Mouse (Mus musculus) adrenal gland, adult 10 weeks (tissue): Measurements from ENCODE around the gene Ube2u. TPM values are rescaled to one million over a fixed set of nuclear protein-coding genes. Genes with fewer than 3 reads are reported as not detected.

Experiments
- polyA plus RNA-seq: library from polyadenylated mRNA; stranded (reverse); fragments of 350-450 nt; fragmentation: Illumina TruSeq; extraction: RNeasy Lipid Tissue Mini Kit (QIAGEN cat#74804); gene quantifications from one replicate; pipeline ENCODE4 v1.2.3, GENCODE M21; 2014; ENCODE audit warnings: low read depth, low replicate concordance

Gene Ube2u
- polyA plus RNA-seq, result not detected

DNA sequence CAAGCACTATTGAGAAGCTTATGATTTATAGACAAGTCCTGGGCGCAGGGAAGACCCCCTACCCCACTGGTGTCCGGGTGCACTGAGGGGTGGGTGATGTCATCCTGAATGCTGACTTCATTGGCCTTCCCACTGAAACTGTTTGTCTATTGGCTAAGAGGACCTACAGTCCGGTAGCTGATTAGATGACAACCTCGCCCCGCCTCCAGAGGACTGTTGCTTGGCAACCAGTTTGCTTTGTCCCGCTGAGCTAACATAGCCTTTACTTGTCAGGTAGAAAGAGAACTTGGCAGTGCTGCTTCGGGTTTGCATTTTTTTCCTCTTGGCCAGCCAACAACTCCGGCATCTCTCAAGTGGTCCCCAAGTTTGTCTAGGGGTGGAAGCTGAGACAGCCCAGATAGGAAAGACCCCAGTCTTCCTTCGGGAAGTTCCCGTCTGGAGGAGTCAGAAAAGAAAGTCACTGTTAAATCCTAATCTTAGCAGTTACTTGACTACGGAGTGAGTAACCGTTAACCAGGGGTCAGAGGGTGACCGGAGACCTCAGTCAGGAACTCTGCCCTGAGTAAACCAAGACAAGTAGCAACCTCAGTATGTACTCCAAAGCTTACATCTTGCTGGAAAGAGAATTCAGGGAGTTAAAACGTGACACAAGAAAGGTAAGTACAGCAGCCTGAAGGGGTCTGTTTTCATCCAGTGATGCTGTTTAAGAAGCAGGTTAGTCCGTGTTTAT, at the start of gene Ube2u:
Gene Ube2u (plus strand): TSS at position 258 of the 730 bp plus-strand sequence.

